Mouse (Mus musculus) testis, postnatal 10 days (tissue): Measurements from ENCODE around the gene Pla2g4e.

Source experiments
- DNase-seq: peaks from one replicate; pipeline ENCODE4 v3.0.0; 2021; ENCODE audit warnings: low spot score

Gene Pla2g4e

DNA sequence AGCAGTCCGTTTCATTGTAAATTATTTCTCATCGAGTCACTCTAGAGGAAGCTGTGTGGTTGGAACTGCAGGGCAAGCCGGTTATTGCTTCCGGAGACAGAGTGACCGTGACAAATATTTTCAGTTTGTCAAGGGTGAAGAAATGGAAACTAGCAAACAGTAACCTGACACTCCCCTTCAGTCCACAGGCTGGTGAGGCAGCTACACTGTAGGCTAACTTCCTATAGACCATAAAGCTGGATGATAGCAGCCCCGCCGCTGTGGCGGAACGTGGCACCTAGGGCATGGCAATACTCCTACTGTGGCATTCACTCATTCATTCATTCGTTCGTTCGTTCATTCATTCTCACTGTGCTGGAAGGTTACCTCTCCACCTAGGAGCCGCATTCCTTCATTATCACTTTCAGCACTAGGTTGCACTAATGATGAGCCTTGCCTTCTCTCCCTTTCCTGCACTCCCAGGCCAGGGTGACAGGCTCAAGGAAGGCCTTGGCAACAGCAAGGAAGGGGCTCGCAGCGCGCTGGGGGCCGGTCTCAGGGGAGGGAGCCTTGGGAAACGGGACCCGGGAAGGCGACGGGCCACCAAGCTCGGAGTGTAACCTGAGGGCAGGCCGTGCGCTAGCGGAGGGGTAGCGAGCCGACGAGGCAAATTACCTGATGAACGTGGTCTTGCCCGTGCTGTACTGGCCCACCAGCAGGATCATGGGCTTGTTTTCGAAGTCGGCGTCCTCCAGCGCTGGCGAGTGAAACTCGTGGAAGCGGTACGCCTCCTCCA lies 91.4 kb downstream of the Pla2g4e start:
- DNase-seq, result no peak

GRCm38 (mm10) chr2:120150571-120150970 lies 94.6 kb downstream of the Pla2g4e start:
- no peak for DNase-seq

DNA sequence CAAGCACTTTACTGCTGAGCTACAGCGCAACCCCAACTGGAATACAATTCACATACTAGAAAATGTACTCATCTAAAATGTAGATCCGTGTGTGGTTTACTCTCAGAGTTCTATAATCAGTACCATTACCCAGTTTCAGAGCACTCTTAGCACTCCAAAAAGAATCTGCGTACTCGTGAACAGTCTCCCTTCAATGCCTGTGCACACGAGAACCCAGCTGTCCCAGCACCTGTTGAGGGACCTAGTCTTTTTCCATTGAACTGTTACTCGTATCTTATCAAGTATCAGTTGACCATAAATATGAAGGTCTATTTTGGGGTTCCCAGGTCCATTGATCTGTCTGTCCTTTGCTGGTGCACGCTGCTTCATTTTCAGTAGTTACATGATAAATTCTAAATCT lies 95.5 kb downstream of the Pla2g4e start:
- no peak for DNase-seq

- DNase-seq, result no peak
Observed at GRCm38 (mm10) chr2:120147999-120148398, 97.1 kb downstream of the Pla2g4e start.

DNA sequence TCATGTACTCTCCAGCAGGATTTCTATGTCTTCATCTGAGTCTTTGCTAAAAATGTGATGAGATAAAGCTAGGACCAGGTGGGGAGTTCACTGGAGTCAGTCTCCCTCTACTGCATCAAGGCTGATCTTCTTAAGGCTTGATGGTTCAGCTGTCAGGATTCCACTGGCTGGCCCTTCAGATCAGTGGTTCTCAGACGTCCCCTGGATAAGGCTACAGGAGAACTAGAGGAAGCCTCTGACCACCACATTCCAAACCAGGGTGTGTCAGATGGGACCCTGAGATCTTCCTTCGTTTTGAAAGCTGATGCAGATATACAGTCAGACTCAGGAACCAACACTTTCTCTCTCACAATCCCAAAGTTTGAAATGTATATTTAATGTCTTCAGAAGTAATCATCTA lies 97.8 kb downstream of the Pla2g4e start:
- DNase-seq, result no peak

- no peak for DNase-seq
Observed at GRCm38 (mm10) chr2:120146543-120146942, 98.6 kb downstream of the Pla2g4e start.

DNA sequence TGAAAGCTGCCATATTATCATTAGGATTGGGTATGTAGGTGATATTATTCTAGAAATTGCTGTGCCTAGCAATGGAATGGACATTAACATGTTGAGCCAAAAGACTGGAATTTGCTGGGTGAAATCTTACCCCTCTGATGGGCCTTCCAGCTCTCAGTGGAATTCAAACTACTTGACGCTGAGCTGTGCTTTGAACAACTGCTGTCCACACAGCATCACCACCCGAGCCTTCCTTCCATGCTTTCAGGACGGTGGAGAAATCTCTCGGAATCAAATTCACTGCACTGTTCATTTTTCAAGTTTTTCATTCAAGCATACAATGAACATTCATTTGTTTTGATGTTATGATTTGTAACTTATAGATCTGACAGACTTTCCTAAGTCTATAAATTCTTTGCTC lies 100.7 kb downstream of the Pla2g4e start:
- no peak for DNase-seq

- no peak for DNase-seq
Observed at GRCm38 (mm10) chr2:120142336-120142735, 102.8 kb downstream of the Pla2g4e start.

DNA sequence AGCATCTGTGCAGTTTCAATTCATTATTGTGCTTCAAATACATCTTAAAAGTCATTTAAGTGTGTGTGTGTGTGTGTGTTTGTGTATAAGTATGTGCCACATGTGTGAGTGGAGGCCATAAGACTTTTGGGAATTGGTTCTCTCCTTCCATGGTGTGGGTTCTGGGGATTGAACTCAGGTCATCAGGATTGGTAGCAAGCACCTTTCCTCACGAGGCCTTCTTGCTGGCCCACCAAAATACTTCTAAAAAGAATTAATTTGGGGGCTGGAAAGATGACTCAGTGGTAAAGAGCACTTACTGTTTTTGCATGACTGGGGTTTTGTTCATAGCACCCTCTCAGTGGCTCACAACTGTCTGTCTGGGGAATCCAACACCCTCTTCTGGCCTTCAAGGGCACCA lies 103.5 kb downstream of the Pla2g4e start:
- no peak for DNase-seq

DNA sequence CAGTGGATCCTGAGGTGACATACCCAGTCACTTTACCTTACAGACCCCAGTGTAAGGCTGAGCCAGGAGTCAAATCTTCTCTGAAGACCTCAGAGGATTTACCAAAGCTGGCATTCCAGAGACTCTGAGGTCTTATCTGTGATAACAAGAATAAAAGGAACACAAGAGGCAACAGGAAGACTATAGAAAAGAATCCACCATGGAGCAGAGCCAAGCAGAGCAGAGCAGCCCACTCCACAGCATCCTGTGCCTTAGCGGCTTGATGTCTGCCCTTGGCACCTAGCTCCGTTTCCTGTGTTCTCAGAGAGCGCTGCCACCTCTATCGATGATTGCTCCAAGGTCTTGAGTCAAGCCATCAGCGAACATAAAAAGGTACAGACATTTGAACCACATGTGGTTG lies 104.8 kb downstream of the Pla2g4e start:
- DNase-seq, result no peak

DNA sequence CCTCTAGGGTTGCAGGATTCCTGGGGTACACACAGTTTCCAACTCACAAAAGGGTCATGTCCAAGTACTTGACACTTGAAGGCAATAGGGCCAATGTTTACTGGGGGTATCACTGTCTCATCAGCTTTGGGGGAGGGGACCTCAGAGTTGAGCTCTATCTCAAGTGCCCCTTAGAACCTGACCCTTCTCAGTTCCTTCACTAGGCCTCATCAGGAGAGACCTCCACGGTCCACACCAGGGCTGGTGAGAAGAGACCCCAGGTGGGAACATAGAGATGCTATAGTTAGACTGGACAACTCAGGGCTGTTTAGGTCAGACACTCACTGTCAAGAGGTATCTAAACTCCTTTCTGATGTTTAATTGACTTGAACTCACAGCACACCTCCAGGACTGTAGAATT lies 106.0 kb downstream of the Pla2g4e start:
- DNase-seq, result no peak

GRCm38 (mm10) chr2:120137281-120137680 lies 107.9 kb downstream of the Pla2g4e start:
- no peak for DNase-seq

- DNase-seq, result no peak
Observed at GRCm38 (mm10) chr2:120134453-120135075, 110.6 kb downstream of the Pla2g4e start.

GRCm38 (mm10) chr2:120131881-120132280 lies 113.3 kb downstream of the Pla2g4e start:
- DNase-seq, result no peak

GRCm38 (mm10) chr2:120129252-120129908 lies 115.8 kb downstream of the Pla2g4e start:
- DNase-seq, result no peak

- DNase-seq, result no peak
Observed at GRCm38 (mm10) chr2:120128611-120129051, 116.5 kb downstream of the Pla2g4e start.

DNA sequence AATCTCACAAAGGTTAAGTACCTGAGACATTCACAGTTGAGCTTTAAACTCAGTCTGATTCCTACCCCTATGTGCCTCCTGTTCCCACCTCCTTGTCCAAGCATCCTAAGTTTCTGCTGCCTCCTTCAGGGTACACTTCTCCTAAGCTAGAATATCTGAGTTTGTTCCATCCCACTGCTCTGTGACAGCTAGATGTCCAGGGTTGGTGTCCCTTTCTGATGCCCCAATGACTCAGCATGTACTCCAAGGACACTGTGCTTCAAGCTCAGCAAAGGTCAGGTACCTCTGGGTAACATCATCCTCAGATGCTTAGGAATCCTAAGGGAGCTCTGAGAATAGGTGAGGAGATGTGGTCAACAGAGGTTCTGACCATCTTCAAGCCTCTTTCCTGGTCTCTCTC lies 117.1 kb downstream of the Pla2g4e start:
- DNase-seq, result no peak

DNA sequence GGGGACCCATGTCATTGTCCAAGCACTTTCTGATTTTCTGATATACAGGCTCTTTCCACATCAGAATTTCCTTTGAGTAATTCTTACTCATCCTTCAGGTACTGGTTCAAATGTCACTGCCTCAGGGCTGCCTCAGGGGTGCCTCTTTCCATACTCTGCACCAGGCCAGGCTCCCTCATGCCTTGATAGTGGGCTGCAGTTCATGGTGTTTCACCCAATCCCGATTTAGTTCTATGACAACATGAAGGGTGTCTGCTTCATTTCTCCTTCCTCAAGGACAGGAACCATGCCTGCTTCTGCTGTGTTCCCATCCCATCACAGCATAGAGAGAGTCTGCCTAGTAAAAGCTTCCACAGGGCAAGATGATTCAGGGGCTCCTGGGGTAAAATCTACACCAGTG lies 118.2 kb downstream of the Pla2g4e start:
- no peak for DNase-seq

DNA sequence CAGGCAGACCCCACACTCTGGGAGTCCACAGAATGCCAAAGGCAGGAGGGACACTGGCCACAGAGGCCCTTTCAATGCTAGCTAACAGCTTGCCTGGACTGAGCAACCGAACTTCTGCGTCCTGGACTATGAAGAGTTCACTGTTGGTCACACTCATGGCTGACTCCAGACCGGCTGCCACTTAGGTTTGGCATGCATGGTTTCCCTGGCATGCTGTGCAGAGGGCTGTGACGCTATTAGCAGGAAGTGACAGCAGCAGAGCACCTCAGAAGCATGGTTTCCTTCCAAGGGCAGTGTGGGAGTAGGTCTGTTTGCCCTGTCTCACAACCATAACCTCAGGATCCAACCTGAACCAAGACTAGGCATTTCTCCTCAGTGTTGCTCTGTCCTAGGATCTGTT lies 118.7 kb downstream of the Pla2g4e start:
- DNase-seq, result no peak

- DNase-seq, result no peak
Observed at GRCm38 (mm10) chr2:120125461-120125860, 119.7 kb downstream of the Pla2g4e start.

GRCm38 (mm10) chr2:120124946-120125345 lies 120.2 kb downstream of the Pla2g4e start:
- no peak for DNase-seq

DNA sequence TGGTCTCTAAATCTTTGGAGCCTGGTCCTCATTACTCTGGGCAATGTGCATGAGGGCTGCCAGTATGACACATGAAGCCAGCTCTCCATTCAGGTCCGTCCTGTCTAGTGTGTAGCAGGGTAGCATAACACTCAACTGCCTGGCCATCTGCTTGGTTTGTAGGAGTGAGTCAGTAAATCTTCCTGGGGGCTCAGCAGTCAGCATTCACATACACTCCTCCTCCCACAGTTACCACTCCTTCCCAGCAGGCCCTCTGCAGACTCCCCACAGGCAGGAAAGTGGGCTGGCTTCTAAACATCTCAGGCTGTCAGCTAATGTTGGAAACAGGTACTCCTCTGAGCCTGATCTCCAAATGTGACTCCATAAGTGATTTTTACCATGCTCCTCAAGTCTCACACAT lies 121.0 kb downstream of the Pla2g4e start:
- no peak for DNase-seq

DNA sequence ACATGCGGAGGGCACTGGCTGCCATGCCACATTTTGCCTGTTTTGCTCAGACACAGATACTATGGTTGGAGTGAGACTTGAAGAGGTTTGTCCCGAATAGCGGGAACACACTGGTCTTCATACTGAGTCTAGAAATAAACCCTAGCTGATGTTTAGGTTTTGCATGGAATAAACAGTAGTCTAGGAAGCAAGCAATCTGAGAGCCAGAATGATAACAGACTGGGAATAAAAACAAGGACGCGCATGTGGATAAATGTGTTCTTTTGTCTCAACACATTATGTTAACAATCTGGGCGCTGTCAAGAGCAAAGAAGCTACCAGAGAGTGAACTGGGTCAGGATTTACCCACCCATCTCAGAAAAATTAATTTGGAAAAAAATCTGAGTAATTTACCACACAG lies 122.2 kb downstream of the Pla2g4e start:
- DNase-seq, result no peak
